Mouse (Mus musculus): Measurements from ENCODE around the gene Tns2.

- TF ChIP-seq EP300 (IDR thresholded peaks at IDR 0.05; ENCODE audit: insufficient read depth, low read depth, low read length) (0 out of 2 replicates have a peak, but pooled peaks have one; percentile 11), CTCF (IDR thresholded peaks at IDR 0.05) (no peak)
These were observed 20.3 kb downstream of the Tns2 start for GRCm38 (mm10) chr15:102120530-102120929.
